Mouse (Mus musculus) lung, postnatal 0 days (tissue): Measurements from ENCODE around the gene Matn4.

Experiments used
- CTCF ChIP-seq: IDR thresholded peaks from 2 replicates; pipeline ENCODE4 v1.5.1; 2016; ENCODE audit warnings: antibody characterized with exemption, mild to moderate bottlenecking
- EP300 ChIP-seq: IDR thresholded peaks from 2 replicates; pipeline ENCODE4 v1.6.1; 2016; ENCODE audit warnings: antibody characterized with exemption, mild to moderate bottlenecking, control low read depth

DNA sequence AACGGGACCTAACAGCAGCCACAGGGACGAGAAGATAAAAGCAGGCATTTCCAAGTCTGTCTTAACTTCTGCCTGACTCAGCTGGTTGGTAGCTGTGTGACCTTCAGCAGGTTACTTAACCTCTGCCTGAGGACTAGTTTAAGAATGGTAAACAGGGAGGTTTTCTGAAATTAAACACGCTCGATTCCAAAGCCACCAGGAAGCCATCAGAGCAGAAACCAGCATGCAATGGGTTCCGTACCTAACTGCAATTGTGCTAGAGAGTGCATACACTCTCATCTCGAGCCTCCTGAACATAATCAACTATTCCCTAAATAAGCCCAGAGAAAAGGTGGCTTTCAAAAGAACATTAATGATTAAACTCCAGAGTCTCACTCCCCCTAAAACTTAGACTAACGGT lies 36.8 kb upstream of the Matn4 start:
- TF ChIP-seq CTCF (no peak), EP300 (no peak)
